Mouse (Mus musculus) heart, postnatal 0 days (tissue): Measurements from ENCODE around the gene Rgs19.

ENCODE experiments used
- CTCF ChIP-seq: IDR thresholded peaks from 2 replicates; pipeline ENCODE4 v1.5.1; 2016; ENCODE audit warnings: antibody characterized with exemption, control low read depth, low read depth
- EP300 ChIP-seq: IDR thresholded peaks from 2 replicates; pipeline ENCODE4 v1.6.1; 2016; ENCODE audit warnings: antibody characterized with exemption, low read depth

- TF ChIP-seq CTCF, result no peak
- no peak for TF ChIP-seq EP300
Measured at GRCm38 (mm10) chr2:181720061-181720460, 26.3 kb upstream of the Rgs19 start.
